Mouse (Mus musculus): Measurements from ENCODE around the gene Cntn6. TPM values are rescaled to one million over a fixed set of nuclear protein-coding genes. Genes with fewer than 3 reads are reported as not detected.

The Cntn6 gene
- total and polyA plus RNA-seq, 2 experiments = not detected

- H3K4me3 ChIP-seq (ENCODE audit: insufficient read depth, low read depth, low read length) = no peak overlapping the region
- no peaks in the 10 kb centered on the region for H3K79me2 ChIP-seq (ENCODE audit: control insufficient read depth, insufficient read depth, low read length)
- TF ChIP-seq CTCF (IDR thresholded peaks at IDR 0.05; ENCODE audit: low read depth, low read length) = no peak
- TF ChIP-seq POLR2A (IDR thresholded peaks at IDR 0.05; ENCODE audit: extremely low read depth, insufficient read depth, low read length) = no peak
- 78% methylated on average over 6 of the region's 6 CpGs for WGBS
- no peak for DNase-seq (ENCODE audit: extremely low read depth, low read depth, low spot score)
- no peaks in the 10 kb centered on the region for H3K36me3 ChIP-seq (ENCODE audit: control insufficient read depth, insufficient read depth, low read length)
- no peak overlapping the region for H3K27ac ChIP-seq (replicated peaks; ENCODE audit: insufficient read depth, low read depth, low read length)
- no peaks in the 10 kb centered on the region for H3K4me1 ChIP-seq (ENCODE audit: control insufficient read depth, insufficient read depth, low read length)
- H3K27me3 ChIP-seq (ENCODE audit: control insufficient read depth, insufficient read depth, low read length) = no peaks in the 10 kb centered on the region
- no peak overlapping the region for H3K9ac ChIP-seq (ENCODE audit: low read depth, low read length)
Observed at GRCm38 (mm10) chr6:104688439-104689125, 196.0 kb downstream of the Cntn6 start.

- Histone ChIP-seq H3K27ac (replicated peaks; ENCODE audit: insufficient read depth, low read depth, low read length) (no peak overlapping the region), H3K79me2 (ENCODE audit: control insufficient read depth, insufficient read depth, low read length) (no peaks in the 10 kb centered on the region), H3K36me3 (ENCODE audit: control insufficient read depth, insufficient read depth, low read length) (no peaks in the 10 kb centered on the region), H3K4me1 (ENCODE audit: control insufficient read depth, insufficient read depth, low read length) (no peaks in the 10 kb centered on the region), H3K4me3 (ENCODE audit: insufficient read depth, low read depth, low read length) (no peak overlapping the region), H3K27me3 (ENCODE audit: control insufficient read depth, insufficient read depth, low read length) (no peaks in the 10 kb centered on the region), H3K9ac (ENCODE audit: low read depth, low read length) (no peak overlapping the region)
- 88% methylated on average over 1 of the region's 1 CpGs for WGBS
- DNase-seq (ENCODE audit: extremely low read depth, low read depth, low spot score) = no peak
- no peak for TF ChIP-seq POLR2A (IDR thresholded peaks at IDR 0.05; ENCODE audit: extremely low read depth, insufficient read depth, low read length)
- TF ChIP-seq CTCF (IDR thresholded peaks at IDR 0.05; ENCODE audit: low read depth, low read length) = no peak
Observed at GRCm38 (mm10) chr6:104728571-104728970, 236.0 kb downstream of the Cntn6 start.

- DNase-seq (ENCODE audit: extremely low read depth, low read depth, low spot score) = no peak
- Histone ChIP-seq H3K4me1 (ENCODE audit: control insufficient read depth, insufficient read depth, low read length) (no peaks in the 10 kb centered on the region), H3K79me2 (ENCODE audit: control insufficient read depth, insufficient read depth, low read length) (no peaks in the 10 kb centered on the region), H3K27ac (replicated peaks; ENCODE audit: insufficient read depth, low read depth, low read length) (no peak overlapping the region), H3K4me3 (ENCODE audit: insufficient read depth, low read depth, low read length) (no peak overlapping the region), H3K9ac (ENCODE audit: low read depth, low read length) (no peak overlapping the region), H3K27me3 (ENCODE audit: control insufficient read depth, insufficient read depth, low read length) (no peaks in the 10 kb centered on the region), H3K36me3 (ENCODE audit: control insufficient read depth, insufficient read depth, low read length) (no peaks in the 10 kb centered on the region)
- TF ChIP-seq POLR2A (IDR thresholded peaks at IDR 0.05; ENCODE audit: extremely low read depth, insufficient read depth, low read length) = no peak
- WGBS = 89% methylated on average over 1 of the region's 1 CpGs
Observed at GRCm38 (mm10) chr6:104734256-104734655, 241.7 kb downstream of the Cntn6 start.

- H3K4me1 ChIP-seq (ENCODE audit: control insufficient read depth, insufficient read depth, low read length) = no peaks in the 10 kb centered on the region
- DNase-seq (ENCODE audit: extremely low read depth, low read depth, low spot score) = no peak
- TF ChIP-seq POLR2A (IDR thresholded peaks at IDR 0.05; ENCODE audit: extremely low read depth, insufficient read depth, low read length) = no peak
- no peak for TF ChIP-seq CTCF (IDR thresholded peaks at IDR 0.05; ENCODE audit: low read depth, low read length)
- H3K9ac ChIP-seq (ENCODE audit: low read depth, low read length) = no peak overlapping the region
- H3K27me3 ChIP-seq (ENCODE audit: control insufficient read depth, insufficient read depth, low read length) = no peaks in the 10 kb centered on the region
- H3K4me3 ChIP-seq (ENCODE audit: insufficient read depth, low read depth, low read length) = no peak overlapping the region
- WGBS = 86% methylated on average over 4 of the region's 4 CpGs
- no peak overlapping the region for H3K27ac ChIP-seq (replicated peaks; ENCODE audit: insufficient read depth, low read depth, low read length)
- no peaks in the 10 kb centered on the region for H3K79me2 ChIP-seq (ENCODE audit: control insufficient read depth, insufficient read depth, low read length)
- no peaks in the 10 kb centered on the region for H3K36me3 ChIP-seq (ENCODE audit: control insufficient read depth, insufficient read depth, low read length)
Observed at GRCm38 (mm10) chr6:104738999-104739398, 246.4 kb downstream of the Cntn6 start.

GRCm38 (mm10) chr6:104758125-104758524, 265.5 kb downstream of the Cntn6 start:
- TF ChIP-seq POLR2A (IDR thresholded peaks at IDR 0.05; ENCODE audit: extremely low read depth, insufficient read depth, low read length) (no peak), CTCF (IDR thresholded peaks at IDR 0.05; ENCODE audit: low read depth, low read length) (no peak)
- Histone ChIP-seq H3K4me3 (ENCODE audit: insufficient read depth, low read depth, low read length) (no peak overlapping the region), H3K9ac (ENCODE audit: low read depth, low read length) (no peak overlapping the region), H3K27ac (replicated peaks; ENCODE audit: insufficient read depth, low read depth, low read length) (no peak overlapping the region), H3K27me3 (ENCODE audit: control insufficient read depth, insufficient read depth, low read length) (no peaks in the 10 kb centered on the region), H3K36me3 (ENCODE audit: control insufficient read depth, insufficient read depth, low read length) (no peaks in the 10 kb centered on the region), H3K4me1 (ENCODE audit: control insufficient read depth, insufficient read depth, low read length) (no peaks in the 10 kb centered on the region), H3K79me2 (ENCODE audit: control insufficient read depth, insufficient read depth, low read length) (no peaks in the 10 kb centered on the region)
- no peak for DNase-seq (ENCODE audit: extremely low read depth, low read depth, low spot score)

GRCm38 (mm10) chr6:104761226-104761625, 268.6 kb downstream of the Cntn6 start:
- no peaks in the 10 kb centered on the region for H3K36me3 ChIP-seq (ENCODE audit: control insufficient read depth, insufficient read depth, low read length)
- no peak for DNase-seq (ENCODE audit: extremely low read depth, low read depth, low spot score)
- no peak overlapping the region for H3K27ac ChIP-seq (replicated peaks; ENCODE audit: insufficient read depth, low read depth, low read length)
- no peak overlapping the region for H3K4me3 ChIP-seq (ENCODE audit: insufficient read depth, low read depth, low read length)
- no peaks in the 10 kb centered on the region for H3K4me1 ChIP-seq (ENCODE audit: control insufficient read depth, insufficient read depth, low read length)
- no peak overlapping the region for H3K9ac ChIP-seq (ENCODE audit: low read depth, low read length)
- 93% methylated on average over 3 of the region's 3 CpGs for WGBS
- H3K27me3 ChIP-seq (ENCODE audit: control insufficient read depth, insufficient read depth, low read length) = no peaks in the 10 kb centered on the region
- H3K79me2 ChIP-seq (ENCODE audit: control insufficient read depth, insufficient read depth, low read length) = no peaks in the 10 kb centered on the region
- TF ChIP-seq POLR2A (IDR thresholded peaks at IDR 0.05; ENCODE audit: extremely low read depth, insufficient read depth, low read length) = no peak
- no peak for TF ChIP-seq CTCF (IDR thresholded peaks at IDR 0.05; ENCODE audit: low read depth, low read length)

All from liver, adult 2 months (tissue).